Comparison of ENCODE assay signal across 8 mouse cellular contexts in genomic region chr7:97081242-97081958, GRCm38 (mm10). TPM values are rescaled to one million over a fixed set of nuclear protein-coding genes. Genes with fewer than 3 reads are reported as not detected.
DNase-seq lines count a peak whose midpoint lies in the region; ATAC-seq and TF ChIP-seq lines count a peak whose summit lies in the region.

Gene Gab2 (plus strand): TSS chr7:97081586.

- H3K9ac ChIP-seq in embryonic facial prominence, embryonic 13.5 days = peak within 1 kb of the TSS; percentile 87
- H3K9ac ChIP-seq in limb, embryonic 15.5 days = peak within 1 kb of the TSS; percentile 73
- H3K9ac ChIP-seq in midbrain, postnatal 0 days (replicated peaks; ENCODE audit: low read length, poor library complexity, severe bottlenecking) = peak within 1 kb of the TSS; percentile 91

- H3K4me3 ChIP-seq in embryonic facial prominence, embryonic 13.5 days = peak within 1 kb of the TSS; percentile 88
- peak within 1 kb of the TSS; percentile 68 for H3K4me3 ChIP-seq in kidney, adult 2 months (ENCODE audit: insufficient read depth, low read depth, low read length)
- peak within 1 kb of the TSS; percentile 86 for H3K4me3 ChIP-seq in limb, embryonic 15.5 days
- peak within 1 kb of the TSS; percentile 97 for H3K4me3 ChIP-seq in midbrain, postnatal 0 days (ENCODE audit: low read depth, low read length)

- no peaks in the 10 kb centered on the region for H3K27me3 ChIP-seq in embryonic facial prominence, embryonic 13.5 days
- H3K27me3 ChIP-seq in kidney, adult 2 months (replicated peaks; ENCODE audit: control insufficient read depth, insufficient read depth, low read length) = no peaks in the 10 kb centered on the region
- H3K27me3 ChIP-seq in limb, embryonic 15.5 days = no peaks in the 10 kb centered on the region
- no peaks in the 10 kb centered on the region for H3K27me3 ChIP-seq in midbrain, postnatal 0 days (ENCODE audit: insufficient read depth, low read length)

- no peak for TF ChIP-seq POLR2A in kidney, adult 2 months (IDR thresholded peaks at IDR 0.05; ENCODE audit: low read depth, low read length)

- peaks cover 14% of the 10 kb centered on the region for H3K4me1 ChIP-seq in embryonic facial prominence, embryonic 13.5 days
- peaks cover 14% of the 10 kb centered on the region; the same call in 1 of the 2 replicates for H3K4me1 ChIP-seq in kidney, adult 2 months (ENCODE audit: control insufficient read depth, insufficient read depth, low read length)
- H3K4me1 ChIP-seq in limb, embryonic 15.5 days = peaks cover 18% of the 10 kb centered on the region; the same call in 1 of the 2 replicates
- no peaks in the 10 kb centered on the region; the same call in 1 of the 2 replicates for H3K4me1 ChIP-seq in midbrain, postnatal 0 days (ENCODE audit: insufficient read depth, low read length)

- peak; percentile 85 for ATAC-seq in embryonic facial prominence, embryonic 13.5 days (ENCODE audit: insufficient number of reproducible peaks, insufficient read depth, low FRiP score, low TSS enrichment, low read depth)
- peak; percentile 82 for ATAC-seq in limb, embryonic 15.5 days (ENCODE audit: insufficient number of reproducible peaks, low FRiP score, low TSS enrichment, low read depth)
- ATAC-seq in midbrain, postnatal 0 days (ENCODE audit: low FRiP score) = peak; percentile 84

- TF ChIP-seq CTCF in kidney, adult 2 months (conservative IDR thresholded peaks at IDR 0.05; ENCODE audit: insufficient read depth, insufficient read length, low read depth, low read length) = no peak
- TF ChIP-seq CTCF in midbrain, postnatal 0 days (IDR thresholded peaks at IDR 0.05) = no peak

- H3K9me3 ChIP-seq in embryonic facial prominence, embryonic 13.5 days = no peaks in the 10 kb centered on the region
- no peaks in the 10 kb centered on the region for H3K9me3 ChIP-seq in limb, embryonic 15.5 days
- no peaks in the 10 kb centered on the region for H3K9me3 ChIP-seq in midbrain, postnatal 0 days (ENCODE audit: low read length)

- H3K36me3 ChIP-seq in embryonic facial prominence, embryonic 13.5 days = no peaks in the 10 kb centered on the region
- H3K36me3 ChIP-seq in kidney, adult 2 months (ENCODE audit: control insufficient read depth, insufficient read depth, low read length) = no peaks in the 10 kb centered on the region
- no peaks in the 10 kb centered on the region for H3K36me3 ChIP-seq in limb, embryonic 15.5 days
- no peaks in the 10 kb centered on the region for H3K36me3 ChIP-seq in midbrain, postnatal 0 days (ENCODE audit: insufficient read depth, low read length)

- WGBS in embryonic facial prominence, embryonic 13.5 days = under 1% methylated on average over 43 of the region's 83 CpGs
- 1% methylated on average over 82 of the region's 83 CpGs for WGBS in kidney, adult 2 months
- under 1% methylated on average over 47 of the region's 83 CpGs for WGBS in limb, embryonic 15.5 days
- under 1% methylated on average over 28 of the region's 83 CpGs for WGBS in midbrain, postnatal 0 days

- DNase-seq in 3134 (ENCODE audit: extremely low read depth, insufficient read length, low spot score) = peak; percentile 87
- peak; percentile 83 to 92 for DNase-seq in adrenal gland, postnatal 36 days
- DNase-seq in heart, adult 18-20 months = peak; percentile 78 to 87
- peak; percentile 85 for DNase-seq in kidney, adult 2 months
- DNase-seq in midbrain, postnatal 0 days (ENCODE audit: low spot score) = peak; percentile 69
- peak; percentile 25 to 47 for DNase-seq in spleen, postnatal 14 days (ENCODE audit: low spot score in 2 of 2)

- peak within 1 kb of the TSS; percentile 89 for H3K4me2 ChIP-seq in embryonic facial prominence, embryonic 13.5 days
- peak within 1 kb of the TSS; percentile 93 for H3K4me2 ChIP-seq in limb, embryonic 15.5 days
- H3K4me2 ChIP-seq in midbrain, postnatal 0 days (ENCODE audit: low read depth, low read length, poor library complexity, severe bottlenecking) = peak within 1 kb of the TSS; percentile 76

- H3K27ac ChIP-seq in embryonic facial prominence, embryonic 13.5 days = peak within 1 kb of the TSS; percentile 77
- H3K27ac ChIP-seq in kidney, adult 2 months (ENCODE audit: insufficient read depth, low read depth, low read length) = peak within 1 kb of the TSS; percentile 91
- peak within 1 kb of the TSS; percentile 89 for H3K27ac ChIP-seq in limb, embryonic 15.5 days
- H3K27ac ChIP-seq in midbrain, postnatal 0 days (ENCODE audit: low read depth, low read length) = peak within 1 kb of the TSS; percentile 89

RNA-seq across cellular contexts. Expression of gene Gab2, which starts in this region (rescaled TPM):
- 10 to 100 TPM; 17.3 to 19.1 TPM for total RNA-seq in adrenal gland, postnatal 36 days (2021)
- polyA plus RNA-seq in embryonic facial prominence, embryonic 13.5 days (2015; fragmentation: Nextera tagmentation; extraction: Ambion mirVana) = 4.9 and 5.7 TPM in 2 replicates
- total RNA-seq in heart, adult 18-20 months (2021) = 10 to 100 TPM; 14.1 to 15.3 TPM
- 14.6 and 16.5 TPM in 2 replicates for polyA plus RNA-seq in kidney, adult 2 months (2012; rRNA removed)
- polyA plus RNA-seq in limb, embryonic 15.5 days (2015; fragmentation: Nextera tagmentation; extraction: Ambion mirVana) = 4.7 TPM in 2 replicates
- 36.8 and 39.0 TPM in 2 replicates for total RNA-seq in midbrain, postnatal 0 days (2014; rRNA removed)
- polyA plus RNA-seq in midbrain, postnatal 0 days (2015; fragmentation: Nextera tagmentation; extraction: Ambion mirVana) = 15.0 and 15.7 TPM in 2 replicates

Comparison
In these comparisons a context has a peak if more than half of its experiments do, and no peak if none do; other contexts are left out.
1. Peak in every context shown above with its lines: DNase-seq, ATAC-seq, H3K4me3 ChIP-seq and H3K27ac ChIP-seq.
2. DNase-seq: peak in every context shown above with its lines; median percentile 88 in adrenal gland, postnatal 36 days; 87 in 3134; 85 in kidney, adult 2 months; 82 in heart, adult 18-20 months; 69 in midbrain, postnatal 0 days; 36 in spleen, postnatal 14 days.